Mouse (Mus musculus) embryo, embryonic 9.5 days (tissue): ENCODE results near the gene Bcar3.
"Not testable (repeated sequence)": the region's sequence is repeated elsewhere in the genome, so short reads cannot be mapped to it uniquely, and the experiment has no call there.

Experiments
- DNase-seq: peaks from one replicate; pipeline ENCODE4 v3.0.0-alpha.2; 2017; ENCODE audit errors: extremely low spot score

The Bcar3 gene

GRCm38 (mm10) chr3:122381591-122381990, 87.7 kb downstream of the Bcar3 start:
- no peak for DNase-seq

GRCm38 (mm10) chr3:122386444-122386843, 92.5 kb downstream of the Bcar3 start:
- DNase-seq: no peak

- no peak for DNase-seq
Observed at GRCm38 (mm10) chr3:122387771-122388170, 93.8 kb downstream of the Bcar3 start.

GRCm38 (mm10) chr3:122389972-122390371, 96.0 kb downstream of the Bcar3 start:
- DNase-seq: no peak

- no peak for DNase-seq
Observed at GRCm38 (mm10) chr3:122391098-122391497, 97.2 kb downstream of the Bcar3 start.

- DNase-seq: no peak
Observed at GRCm38 (mm10) chr3:122391816-122392215, 97.9 kb downstream of the Bcar3 start.

GRCm38 (mm10) chr3:122393411-122393810, 99.5 kb downstream of the Bcar3 start:
- DNase-seq: not testable (repeated sequence)

- DNase-seq: no peak
Observed at GRCm38 (mm10) chr3:122393836-122394374, 100.0 kb downstream of the Bcar3 start.

- no peak for DNase-seq
Observed at GRCm38 (mm10) chr3:122396957-122397356, 103.0 kb downstream of the Bcar3 start.

- no peak for DNase-seq
Observed at GRCm38 (mm10) chr3:122397401-122397800, 103.5 kb downstream of the Bcar3 start.

- DNase-seq: no peak
Observed at GRCm38 (mm10) chr3:122401011-122401410, 107.1 kb downstream of the Bcar3 start.

GRCm38 (mm10) chr3:122402143-122402542, 108.2 kb downstream of the Bcar3 start:
- DNase-seq: no peak

- no peak for DNase-seq
Observed at GRCm38 (mm10) chr3:122403860-122404557, 110.1 kb downstream of the Bcar3 start.

- DNase-seq: no peak
Observed at GRCm38 (mm10) chr3:122405203-122405956, 111.4 kb downstream of the Bcar3 start.

GRCm38 (mm10) chr3:122406416-122406815, 112.5 kb downstream of the Bcar3 start:
- DNase-seq: no peak

GRCm38 (mm10) chr3:122407757-122408156, 113.8 kb downstream of the Bcar3 start:
- no peak for DNase-seq

GRCm38 (mm10) chr3:122408798-122409311, 114.9 kb downstream of the Bcar3 start:
- DNase-seq: no peak

- no peak for DNase-seq
Observed at GRCm38 (mm10) chr3:122411590-122411989, 117.7 kb downstream of the Bcar3 start.

GRCm38 (mm10) chr3:122413729-122414561, 120.0 kb downstream of the Bcar3 start:
- peak; percentile 27 for DNase-seq

GRCm38 (mm10) chr3:122414868-122415267, 120.9 kb downstream of the Bcar3 start:
- no peak for DNase-seq

GRCm38 (mm10) chr3:122417466-122417865, 123.5 kb downstream of the Bcar3 start:
- DNase-seq: no peak
